Mouse (Mus musculus): ENCODE data around the gene Ppp1ca.

GRCm38 (mm10) chr19:4220416-4220815 lies 28.6 kb downstream of the Ppp1ca start:
- no peak for TF ChIP-seq CTCF (conservative IDR thresholded peaks at IDR 0.05; ENCODE audit: low read length)
- TF ChIP-seq POU5F1 (IDR thresholded peaks at IDR 0.05; ENCODE audit: borderline replicate concordance, low read length): no peak
- no peak for TF ChIP-seq NANOG (IDR thresholded peaks at IDR 0.05; ENCODE audit: borderline replicate concordance, low read length)
